Mouse (Mus musculus): ENCODE results near the gene Taar7a. TPM values are rescaled to one million over a fixed set of nuclear protein-coding genes. Genes with fewer than 3 reads are reported as not detected.

Taar7a gene
- total RNA-seq, 2 experiments from 2014 or later = not detected

GRCm38 (mm10) chr10:23948026-23948425 lies 45.3 kb downstream of the Taar7a start:
- DNase-seq = no peak

GRCm38 (mm10) chr10:23942465-23942864 lies 50.8 kb downstream of the Taar7a start:
- no peak for DNase-seq

Other genes with a start within 250 kb of the Taar7a start
- 100 to 1,000 TPM; 184 to 187 TPM for gene Rps12, start 206.2 kb downstream of the Taar7a start, total RNA-seq (2021)
- 1 to 10 TPM; 7.0 to 7.3 TPM for gene Slc18b1, start 196.5 kb downstream of the Taar7a start, total RNA-seq (2021)
- gene Vnn3, start 142.0 kb downstream of the Taar7a start, total RNA-seq (2021) = under 1 TPM in 1 of 2 experiments, not detected in 1; 0.56 TPM
- under 1 TPM in 1 of 2 experiments, not detected in 1; 0.78 TPM for gene Vnn1, start 98.8 kb downstream of the Taar7a start, total RNA-seq (2021)
- not detected for gene Taar1, start 73.1 kb downstream of the Taar7a start, total RNA-seq (2021)
- not detected for gene Taar2, start 54.9 kb downstream of the Taar7a start, total RNA-seq (2021)
- not detected for gene Taar3, start 43.9 kb downstream of the Taar7a start, total RNA-seq (2021)
- gene Taar4, start 33.0 kb downstream of the Taar7a start, total RNA-seq (2021) = not detected
- gene Taar5, start 22.8 kb downstream of the Taar7a start, total RNA-seq (2021) = not detected
- gene Taar6, start 7.8 kb downstream of the Taar7a start, total RNA-seq (2021) = not detected
- gene Taar7b, start 6.5 kb upstream of the Taar7a start, total RNA-seq (2021) = not detected
- not detected for gene Taar7d, start 33.7 kb upstream of the Taar7a start, total RNA-seq (2021)
- gene Taar7e, start 44.1 kb upstream of the Taar7a start, total RNA-seq (2021) = not detected
- not detected for gene Taar7f, start 56.0 kb upstream of the Taar7a start, total RNA-seq (2021)
- gene Taar8a, start 83.0 kb upstream of the Taar7a start, total RNA-seq (2021) = not detected
- gene Taar8b, start 98.8 kb upstream of the Taar7a start, total RNA-seq (2021) = not detected
- not detected for gene Taar8c, start 108.4 kb upstream of the Taar7a start, total RNA-seq (2021)
- gene Taar9, start 116.1 kb upstream of the Taar7a start, total RNA-seq (2021) = not detected
- gene Stx7, start 155.8 kb upstream of the Taar7a start, total RNA-seq (2021) = 10 to 100 TPM; 23.6 to 24.1 TPM
- under 1 TPM; 0.56 to 0.69 TPM for gene Moxd1, start 230.0 kb upstream of the Taar7a start, total RNA-seq (2021)